ENCODE assay signal across 8 mouse cellular contexts in genomic region chr1:190911415-190912123, GRCm38 (mm10). TPM values are rescaled to one million over a fixed set of nuclear protein-coding genes. Genes with fewer than 3 reads are reported as not detected.
A peak's percentile ranks its signal among the peaks of the same experiment; 100 is the strongest.
DNase-seq lines count a peak whose midpoint lies in the region; ATAC-seq lines count a peak whose summit lies in the region.

TSS of gene Rps6kc1 (minus strand) at chr1:190911770.

- no peaks in the 10 kb centered on the region for H3K27me3 ChIP-seq in hindbrain, embryonic 15.5 days

- peak within 1 kb of the TSS; percentile 74 for H3K4me2 ChIP-seq in hindbrain, embryonic 15.5 days

- H3K9ac ChIP-seq in hindbrain, embryonic 15.5 days = peak within 1 kb of the TSS; percentile 81

- DNase-seq in T-cell, adult 2 months (ENCODE audit: low spot score) = peak; percentile 55
- peak; percentile 81 to 84 for DNase-seq in cerebellum, postnatal 36 days
- DNase-seq in frontal cortex, postnatal 36 days (ENCODE audit: low spot score in 2 of 2) = peak; percentile 81 to 84
- DNase-seq in left cerebral cortex, adult 18-20 months (ENCODE audit: low spot score in 2 of 2) = peak; percentile 86 to 88
- DNase-seq in lung, postnatal 4 days = peak; percentile 86 to 88
- DNase-seq in retina, postnatal 7 days (ENCODE audit: low read depth, low spot score) = peak; percentile 82
- DNase-seq in urinary bladder, adult 18-20 months (ENCODE audit: low spot score in 2 of 2) = peak; percentile 68 to 77

- peak within 1 kb of the TSS; percentile 75 for H3K4me3 ChIP-seq in hindbrain, embryonic 15.5 days

- under 1% methylated on average over 46 of the region's 47 CpGs for WGBS in hindbrain, embryonic 15.5 days

- no peaks in the 10 kb centered on the region for H3K9me3 ChIP-seq in hindbrain, embryonic 15.5 days

- no peaks in the 10 kb centered on the region for H3K36me3 ChIP-seq in hindbrain, embryonic 15.5 days

- peaks cover 31% of the 10 kb centered on the region for H3K4me1 ChIP-seq in hindbrain, embryonic 15.5 days (replicated peaks)

- peak; percentile 97 for ATAC-seq in hindbrain, embryonic 15.5 days (ENCODE audit: low FRiP score, low read depth)

- peak within 1 kb of the TSS; percentile 82 for H3K27ac ChIP-seq in hindbrain, embryonic 15.5 days (replicated peaks)

RNA-seq across cellular contexts. Expression of gene Rps6kc1, which starts in this region (rescaled TPM):
- 27.4 and 30.4 TPM in 2 replicates for polyA plus RNA-seq in hindbrain, embryonic 15.5 days (2015; fragmentation: Nextera tagmentation; extraction: Ambion mirVana)
- total RNA-seq in left cerebral cortex, adult 18-20 months (2021) = 100 to 1,000 TPM; 138 to 147 TPM

Comparison
In these comparisons a context has a peak if more than half of its experiments do, and no peak if none do; other contexts are left out.
1. Peak in every context shown above with its lines: DNase-seq, ATAC-seq, H3K4me3 ChIP-seq and H3K27ac ChIP-seq.